Mouse (Mus musculus): ENCODE data around the gene Tmem9. TPM values are rescaled to one million over a fixed set of nuclear protein-coding genes. Genes with fewer than 3 reads are reported as not detected.

Tmem9 gene
- total RNA-seq, 2 experiments from 2014 or later, result 2.5 to 2.8 TPM

DNA sequence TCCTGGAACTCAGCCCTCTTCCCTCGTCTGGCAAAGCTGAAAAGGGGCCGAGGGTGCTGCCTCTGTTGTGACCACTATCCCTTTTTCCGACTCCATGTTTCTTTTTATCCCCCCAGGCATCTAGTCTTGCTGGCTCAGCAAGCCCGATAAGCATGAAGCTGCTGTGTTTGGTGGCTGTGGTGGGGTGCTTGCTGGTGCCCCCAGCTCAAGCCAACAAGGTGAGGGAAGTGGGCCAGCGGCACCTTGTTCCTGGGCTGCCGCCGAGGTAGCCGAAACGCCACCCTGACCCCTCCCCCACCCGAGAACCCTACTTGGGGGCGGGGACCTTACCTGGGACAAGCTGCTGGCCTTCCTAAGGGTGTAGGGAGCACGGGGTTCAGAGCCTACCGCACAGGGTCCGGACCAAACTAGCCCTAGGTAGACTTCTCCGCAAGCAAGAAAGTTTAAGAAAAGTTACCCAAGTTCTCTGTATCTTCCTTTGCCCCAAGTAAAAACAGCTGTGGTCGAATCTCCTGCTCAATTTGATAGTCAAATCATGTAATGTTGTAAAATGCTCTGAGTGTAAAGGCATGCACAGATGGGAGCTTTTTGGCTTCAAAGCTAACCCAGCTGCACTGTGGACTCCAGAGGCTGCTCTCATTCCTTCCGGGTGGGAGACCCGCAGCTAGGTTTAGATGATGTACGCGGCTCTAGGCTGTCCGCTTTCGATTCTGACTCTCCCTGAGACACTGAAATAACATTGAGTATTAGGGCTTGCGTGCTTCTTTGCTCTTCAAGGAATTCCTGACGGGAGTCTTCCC lies 10.6 kb downstream of the Tmem9 start:
- ATAC-seq (ENCODE audit: poor library complexity, severe bottlenecking), result 0 out of 2 replicates have a peak, but pooled peaks have one; percentile 6

DNA sequence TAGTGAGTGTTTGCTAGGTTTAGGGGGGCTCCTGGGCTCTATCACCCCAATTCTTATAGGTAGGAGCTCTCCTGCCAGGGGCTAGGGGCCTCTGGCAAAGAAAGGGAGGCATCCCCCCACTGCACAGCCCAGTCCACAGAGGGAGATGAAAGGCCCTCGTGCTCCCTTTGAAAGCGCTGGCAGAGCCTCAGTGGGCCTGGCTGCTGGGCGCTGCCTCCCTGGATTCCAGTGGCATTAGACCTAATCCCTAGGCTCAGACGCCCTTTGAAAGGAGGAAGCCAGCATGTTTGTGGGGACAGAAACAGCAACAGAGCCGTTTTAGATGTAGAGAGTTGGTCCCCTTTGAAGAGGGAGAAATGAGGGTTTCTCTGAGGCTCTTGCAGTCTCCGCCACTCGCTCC lies 22.3 kb downstream of the Tmem9 start:
- no peak for ATAC-seq (ENCODE audit: poor library complexity, severe bottlenecking)

DNA sequence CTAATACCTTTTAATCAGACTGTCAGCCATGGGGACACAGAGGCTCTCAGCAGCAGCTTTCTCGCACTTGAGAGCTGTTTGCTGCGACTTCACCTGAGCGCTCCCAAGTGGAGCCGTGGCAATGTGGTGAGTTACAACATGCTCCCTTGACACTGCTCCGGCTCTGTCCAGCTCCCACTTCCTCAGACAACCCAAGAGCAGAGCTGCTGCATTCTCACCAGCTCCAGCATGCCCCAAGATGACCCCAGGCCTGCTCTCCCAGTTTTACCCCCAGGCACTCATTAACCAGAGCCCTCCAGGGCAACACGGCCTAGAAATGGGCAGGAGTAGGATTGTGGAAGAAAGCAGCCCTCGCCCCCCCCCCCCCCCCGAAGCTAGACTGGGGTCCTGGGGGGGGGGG lies 23.7 kb downstream of the Tmem9 start:
- no peak for ATAC-seq (ENCODE audit: poor library complexity, severe bottlenecking)

DNA sequence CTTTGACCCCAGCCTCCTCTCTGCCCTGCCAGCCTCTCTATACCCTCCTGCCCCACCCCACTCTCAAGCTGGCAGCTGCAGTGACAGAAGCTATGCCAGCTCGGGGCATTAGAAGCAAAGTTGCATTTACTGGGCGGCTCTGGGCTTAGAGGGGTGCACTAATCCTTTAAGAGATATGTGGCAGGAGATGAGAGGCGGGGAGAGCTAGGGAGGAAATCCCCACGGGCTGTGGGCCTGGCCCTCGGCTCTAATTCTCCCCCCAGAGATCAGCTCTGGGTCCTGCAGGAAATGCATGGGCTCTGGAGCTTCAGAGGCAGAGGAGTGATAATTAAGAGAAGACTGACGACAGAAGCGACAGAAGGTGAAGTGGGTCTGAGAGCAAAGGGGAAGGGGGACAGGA lies 25.0 kb downstream of the Tmem9 start:
- ATAC-seq (ENCODE audit: poor library complexity, severe bottlenecking), result no peak

DNA sequence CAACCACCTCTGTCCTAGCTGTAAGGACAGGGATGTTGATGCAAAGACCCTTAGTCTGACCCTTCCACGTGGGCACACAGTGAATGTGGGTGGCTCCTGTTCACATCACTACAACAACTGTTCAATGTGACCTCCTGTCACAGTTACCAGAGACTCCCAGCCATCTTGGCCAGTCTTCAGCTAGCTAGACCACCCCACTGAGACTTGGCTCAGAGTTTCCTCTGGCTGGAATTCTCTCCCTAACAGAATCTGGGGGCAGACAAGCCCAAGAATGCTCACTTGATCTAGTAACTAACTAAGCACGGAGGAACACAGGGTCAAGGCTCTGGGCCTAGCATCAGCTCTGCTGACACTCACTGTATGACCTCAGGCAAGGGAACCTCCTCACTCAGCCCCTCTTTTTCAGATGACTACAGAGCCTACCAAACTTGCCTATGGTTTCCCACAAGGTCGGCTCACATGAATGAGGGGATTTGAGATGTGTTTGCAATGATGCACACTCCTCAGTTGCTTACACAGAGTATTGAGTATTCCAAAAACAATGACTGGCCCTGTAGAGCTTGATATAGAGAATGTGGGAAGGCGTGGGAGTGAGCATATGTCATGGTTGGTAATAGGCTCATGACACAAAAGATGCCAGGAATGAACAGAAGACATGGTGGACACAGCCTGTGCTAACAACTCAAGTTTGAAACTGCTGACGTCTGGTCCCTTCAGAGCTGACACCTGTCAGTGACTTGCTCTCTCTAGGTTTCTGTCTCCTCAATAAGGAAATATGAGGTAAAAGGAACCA lies 31.0 kb downstream of the Tmem9 start:
- ATAC-seq (ENCODE audit: poor library complexity, severe bottlenecking), result no peak

DNA sequence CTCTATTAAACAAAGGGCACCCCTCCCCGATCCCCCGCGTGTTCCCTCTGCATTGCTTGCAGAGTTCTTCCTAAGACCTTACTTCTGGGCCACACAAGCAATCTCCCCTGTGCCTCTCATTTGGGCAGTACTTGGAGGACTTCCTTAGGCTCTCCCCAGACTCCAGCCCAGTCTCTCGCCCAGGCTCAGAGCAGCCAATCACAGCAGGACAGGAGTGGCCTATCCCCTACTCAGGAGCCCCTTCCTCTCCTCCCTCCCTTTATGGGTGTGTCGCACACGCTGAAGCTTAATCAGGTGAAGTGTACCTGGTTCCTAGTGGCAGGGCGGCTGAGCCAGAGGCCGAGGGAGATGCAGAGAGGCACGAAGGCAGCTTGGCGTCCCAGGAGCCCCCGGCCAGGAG lies 32.5 kb downstream of the Tmem9 start:
- ATAC-seq (ENCODE audit: poor library complexity, severe bottlenecking), result no peak

DNA sequence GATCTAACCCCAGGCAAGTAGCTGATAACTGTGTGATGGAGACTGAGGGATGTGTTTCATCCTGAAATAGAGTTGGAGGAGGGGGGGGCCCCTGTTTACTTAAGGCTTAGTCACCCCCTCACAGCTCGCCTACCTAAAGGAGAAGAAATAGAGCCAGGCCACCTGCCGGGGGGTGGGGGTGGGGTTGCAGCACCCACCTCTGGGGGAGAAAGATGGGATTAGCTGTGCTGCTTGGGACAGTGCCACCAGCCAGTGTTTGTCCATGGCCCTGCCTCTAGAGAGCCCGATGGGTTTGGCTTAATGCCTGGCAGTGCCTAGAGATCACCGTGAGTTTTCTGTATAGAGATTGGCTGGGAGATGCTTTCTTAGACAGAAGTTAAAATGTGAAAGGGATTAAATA lies 32.9 kb downstream of the Tmem9 start:
- ATAC-seq (ENCODE audit: poor library complexity, severe bottlenecking), result no peak

DNA sequence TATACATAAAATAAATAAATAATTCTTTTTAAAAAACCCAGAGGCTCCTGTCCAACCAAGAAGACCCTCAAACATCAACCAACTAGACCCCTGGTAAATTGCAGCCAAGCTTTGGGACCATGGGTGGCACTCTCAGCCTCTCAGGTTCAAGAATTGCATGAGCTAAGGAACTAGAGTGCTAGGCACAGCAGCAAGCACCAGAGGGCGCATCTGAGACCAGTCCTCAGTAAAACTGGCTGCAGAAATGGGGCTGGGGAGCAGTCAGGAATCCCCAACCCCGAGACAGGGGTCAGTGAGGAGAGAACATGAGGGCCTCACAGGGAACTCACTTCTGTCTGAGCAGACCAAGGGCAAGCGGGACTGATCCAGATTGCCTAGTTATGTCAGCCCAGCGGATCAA lies 37.8 kb downstream of the Tmem9 start:
- ATAC-seq (ENCODE audit: poor library complexity, severe bottlenecking), result peak; percentile 74

DNA sequence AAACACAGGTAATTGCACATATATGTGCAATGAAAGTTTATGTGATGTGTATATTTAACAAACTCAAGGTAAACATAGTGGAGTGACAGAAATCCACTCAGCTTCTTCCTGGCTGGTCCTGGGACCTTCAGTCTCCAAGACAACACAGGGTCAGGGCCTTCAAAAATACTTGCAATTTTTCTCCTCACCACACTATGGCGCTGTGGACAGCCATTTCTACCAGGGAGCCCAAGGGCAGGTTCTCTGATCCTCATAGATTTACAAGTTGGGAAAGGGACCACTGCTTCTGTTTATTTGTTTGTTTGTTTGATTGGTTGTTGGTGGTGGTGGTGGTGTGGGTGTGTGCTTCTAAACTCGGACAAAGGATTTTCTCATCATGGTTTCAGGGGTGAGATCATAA lies 39.5 kb downstream of the Tmem9 start:
- 0 out of 2 replicates have a peak, but pooled peaks have one; percentile 38 for ATAC-seq (ENCODE audit: poor library complexity, severe bottlenecking)

DNA sequence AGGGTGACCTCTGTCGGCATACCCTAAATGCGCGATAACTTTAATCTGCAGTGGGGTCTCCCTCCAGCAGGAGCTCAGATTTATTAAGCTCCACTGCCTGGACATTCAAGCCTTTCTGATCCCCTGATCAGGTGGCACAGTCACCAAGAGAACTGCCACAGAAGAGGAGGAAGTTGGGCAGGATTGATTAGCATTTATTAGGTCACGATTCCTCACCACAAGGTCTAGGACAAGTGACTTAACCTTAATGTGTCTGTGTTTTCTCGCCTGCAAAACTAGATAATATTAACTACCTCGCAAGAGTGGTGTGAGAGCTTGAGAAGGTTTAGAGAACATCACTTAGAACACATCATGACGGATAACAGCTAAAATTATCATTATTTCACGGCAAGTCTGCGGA lies 39.9 kb downstream of the Tmem9 start:
- no peak for ATAC-seq (ENCODE audit: poor library complexity, severe bottlenecking)

DNA sequence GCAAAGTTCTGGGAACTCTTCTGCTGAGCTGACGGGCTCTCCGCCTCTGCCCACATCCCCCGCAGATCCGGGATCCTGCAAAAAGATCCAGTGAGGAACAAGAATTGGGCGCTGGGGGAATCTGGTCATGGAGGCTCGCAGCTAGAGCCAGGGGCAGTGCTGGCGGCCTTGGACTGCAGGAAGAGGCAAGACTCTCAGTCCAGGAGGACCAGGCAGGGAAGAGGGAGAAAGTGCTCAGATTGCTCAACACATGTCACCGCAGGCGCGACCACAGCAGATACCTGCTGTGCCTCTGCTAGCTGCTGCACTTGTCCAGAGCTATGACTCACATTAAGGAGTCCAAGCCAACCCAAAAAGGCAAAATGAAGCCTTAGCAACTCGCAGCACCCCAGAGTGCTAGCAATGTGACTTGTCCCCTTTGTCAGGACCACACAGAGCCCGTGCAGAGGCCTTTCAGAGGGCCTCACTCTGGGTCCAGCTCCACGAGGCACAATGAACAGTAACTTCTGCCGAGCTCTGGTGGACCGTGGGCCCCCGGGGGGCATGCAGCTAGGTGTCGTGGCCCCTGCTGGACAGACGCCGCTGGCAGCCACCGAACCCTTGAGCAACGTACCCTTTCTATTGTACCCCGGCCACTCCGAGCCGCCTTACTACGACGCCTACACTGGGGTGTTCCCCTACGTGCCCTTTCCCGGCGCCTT lies 42.5 kb downstream of the Tmem9 start, which contains the start of gene Ascl5:
TSS of gene Ascl5 (plus strand) at position 493 of the 701 bp plus-strand sequence.
- peak; percentile 27; the same call in 1 of the 2 replicates for ATAC-seq (ENCODE audit: poor library complexity, severe bottlenecking)

DNA sequence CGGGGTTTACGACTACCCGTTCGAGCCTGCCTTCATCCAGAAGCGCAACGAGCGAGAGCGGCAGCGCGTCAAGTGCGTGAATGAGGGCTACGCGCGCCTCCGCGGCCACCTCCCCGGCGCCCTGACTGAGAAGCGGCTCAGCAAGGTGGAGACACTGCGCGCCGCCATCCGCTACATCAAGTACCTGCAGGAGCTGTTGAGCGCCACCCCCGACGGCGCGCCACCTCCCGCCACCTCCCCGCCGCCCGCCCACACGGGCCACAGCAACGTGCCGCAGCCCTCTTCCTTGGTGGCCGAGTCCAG lies 43.0 kb downstream of the Tmem9 start:
- 0 out of 2 replicates have a peak, but pooled peaks have one; percentile 17 for ATAC-seq (ENCODE audit: poor library complexity, severe bottlenecking)

DNA sequence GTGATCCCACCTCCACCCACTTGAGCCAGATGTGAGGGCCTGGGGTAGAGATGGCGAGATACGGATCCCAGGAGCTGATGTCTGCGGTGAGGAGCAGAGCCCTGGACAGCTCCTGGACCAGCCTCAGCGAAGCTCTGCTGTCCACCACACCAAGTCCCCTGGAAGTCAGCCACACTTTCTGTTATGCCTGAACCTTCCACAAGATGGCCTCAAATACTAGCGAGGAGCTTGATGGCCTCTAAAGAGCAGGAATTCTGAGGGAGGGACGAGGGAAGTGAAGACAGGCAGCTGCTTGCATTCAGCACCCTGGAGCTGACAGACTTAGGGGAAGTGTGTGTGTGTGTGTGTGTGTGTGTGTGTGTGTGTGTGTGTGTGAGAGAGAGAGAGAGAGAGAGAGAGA lies 43.5 kb downstream of the Tmem9 start:
- peak; percentile 36; the same call in 1 of the 2 replicates for ATAC-seq (ENCODE audit: poor library complexity, severe bottlenecking)

DNA sequence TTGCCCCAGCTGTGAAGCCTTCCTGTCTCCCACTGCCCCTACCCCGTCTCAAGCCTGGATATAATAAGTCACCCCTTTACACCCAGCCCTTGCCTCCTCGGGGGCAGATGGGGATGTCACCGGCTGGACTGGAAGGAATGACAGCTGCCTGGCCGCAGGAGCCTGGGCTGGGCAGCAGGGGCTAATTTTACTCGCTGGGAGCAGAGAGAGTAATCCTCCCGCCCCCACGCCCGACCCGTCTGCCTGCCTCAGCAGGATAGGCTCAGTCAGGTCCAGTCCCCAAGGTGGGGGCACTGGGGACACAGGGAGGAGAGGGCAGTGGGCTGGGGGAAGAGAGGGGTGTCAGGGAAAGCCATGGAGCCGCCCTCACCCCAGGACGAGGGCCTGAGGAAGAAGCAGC lies 44.6 kb downstream of the Tmem9 start, which contains the start of gene Cacna1s:
TSS of gene Cacna1s (plus strand) at position 204 of the 400 bp plus-strand sequence.
- ATAC-seq (ENCODE audit: poor library complexity, severe bottlenecking), result no peak

DNA sequence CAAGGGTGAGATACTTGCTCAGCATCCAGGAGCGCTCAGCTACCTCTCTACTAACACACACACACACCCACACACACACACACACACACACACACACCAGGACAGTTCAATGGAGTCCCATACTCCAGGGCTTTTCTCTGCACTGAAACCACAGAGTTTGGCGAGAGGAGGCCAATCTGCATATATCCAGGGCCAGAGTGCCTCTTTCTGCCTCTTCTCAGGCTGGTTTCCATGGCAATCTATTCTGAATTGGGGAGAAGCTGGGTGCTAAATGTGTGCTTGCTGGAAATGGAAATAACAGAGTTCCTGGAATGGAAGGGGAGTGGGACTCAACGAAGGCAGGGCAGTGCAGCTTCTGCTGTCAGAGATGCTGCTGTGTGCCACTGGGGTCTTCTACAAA lies 47.8 kb downstream of the Tmem9 start:
- ATAC-seq (ENCODE audit: poor library complexity, severe bottlenecking), result no peak

DNA sequence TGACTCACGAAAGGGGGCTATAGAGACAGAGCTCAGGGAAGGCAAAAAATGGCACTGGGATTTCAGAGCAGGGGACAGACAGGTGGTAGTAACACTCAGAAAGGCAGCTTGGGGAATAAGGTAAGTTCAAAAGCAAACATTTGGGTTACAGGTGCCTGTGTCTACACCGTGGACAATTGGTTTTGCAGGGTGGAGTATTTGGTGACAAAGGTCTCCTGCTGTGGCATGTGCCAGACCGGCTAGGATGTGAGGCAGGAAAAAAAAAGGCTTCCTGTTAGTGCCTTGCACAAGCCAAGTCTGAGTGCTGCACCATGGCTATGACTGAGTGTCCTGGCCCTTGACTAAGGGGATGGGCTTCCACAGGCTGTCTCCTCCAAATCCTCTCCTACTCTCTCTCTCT lies 50.6 kb downstream of the Tmem9 start:
- ATAC-seq (ENCODE audit: poor library complexity, severe bottlenecking), result no peak

DNA sequence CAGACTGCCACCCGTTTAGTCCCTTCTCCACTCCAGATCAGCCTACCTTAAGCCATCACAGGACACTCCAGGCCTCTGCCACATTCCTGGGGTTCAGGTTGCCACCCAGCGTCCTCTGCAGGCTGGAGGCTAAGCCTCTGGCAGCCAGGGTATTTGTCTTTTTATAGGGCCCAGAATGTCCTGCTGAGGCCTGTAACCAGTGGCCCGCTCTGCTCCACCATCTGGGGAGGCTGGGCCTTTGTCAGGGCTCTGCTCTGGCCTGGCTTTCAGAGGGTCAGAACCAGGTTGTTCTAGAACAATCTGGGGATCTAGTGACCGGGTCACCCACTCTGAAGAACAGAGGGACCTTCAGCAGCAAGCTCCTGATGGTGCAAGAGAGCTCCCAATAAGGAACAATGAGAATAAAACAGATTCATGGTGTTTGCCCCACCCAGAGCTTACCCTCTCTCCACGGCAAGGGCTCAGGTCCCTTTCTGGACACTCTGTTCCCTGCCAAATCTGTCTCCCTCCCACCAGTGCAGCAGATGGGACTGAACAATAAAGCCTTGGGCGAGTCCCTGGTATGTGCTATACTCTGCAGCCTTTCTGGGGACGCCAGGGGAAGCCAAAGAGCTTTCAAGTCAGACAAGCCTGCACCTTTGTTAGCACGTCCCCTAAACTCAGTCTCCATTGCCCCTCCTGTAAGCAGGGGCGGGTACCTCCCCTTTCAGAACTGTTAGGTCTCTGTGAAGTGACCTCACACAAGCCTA lies 53.3 kb downstream of the Tmem9 start:
- ATAC-seq (ENCODE audit: poor library complexity, severe bottlenecking), result no peak

DNA sequence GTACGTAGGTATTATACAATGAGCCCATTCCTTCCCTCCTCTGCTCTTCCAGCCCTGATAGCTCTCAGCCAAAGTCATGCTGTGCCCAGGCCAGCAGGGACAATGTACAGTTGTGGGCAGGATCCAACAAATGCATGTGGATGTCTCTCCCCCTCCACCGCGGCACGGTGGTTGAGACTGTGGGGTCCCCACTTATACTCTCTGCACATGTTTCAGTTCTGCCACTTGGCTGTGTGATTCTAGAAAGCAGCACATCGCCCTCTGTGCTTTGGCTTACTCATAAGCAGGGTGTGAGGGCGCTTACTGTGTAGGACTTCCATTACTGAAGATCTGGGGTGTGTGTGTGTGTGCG lies 53.8 kb downstream of the Tmem9 start:
- ATAC-seq (ENCODE audit: poor library complexity, severe bottlenecking), result no peak

DNA sequence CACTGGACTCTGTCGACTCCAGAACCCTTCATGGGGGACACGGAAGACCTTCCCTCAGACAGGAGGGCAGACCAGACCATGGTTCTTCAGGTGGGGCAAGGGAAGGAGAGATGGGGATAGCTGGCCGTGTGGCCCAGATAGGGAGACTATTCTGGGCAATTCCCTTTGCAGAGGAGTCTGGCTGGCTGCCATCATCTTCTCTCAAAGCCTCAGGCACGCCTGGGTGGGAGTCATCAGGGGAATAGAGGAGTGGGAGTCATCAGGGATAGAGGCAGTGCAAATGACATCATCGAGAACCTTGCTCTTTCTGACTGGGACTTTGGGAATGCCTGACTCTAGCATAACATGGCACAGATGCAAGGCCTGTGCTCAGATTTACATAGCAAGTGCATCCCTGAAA lies 56.0 kb downstream of the Tmem9 start:
- ATAC-seq (ENCODE audit: poor library complexity, severe bottlenecking), result no peak

DNA sequence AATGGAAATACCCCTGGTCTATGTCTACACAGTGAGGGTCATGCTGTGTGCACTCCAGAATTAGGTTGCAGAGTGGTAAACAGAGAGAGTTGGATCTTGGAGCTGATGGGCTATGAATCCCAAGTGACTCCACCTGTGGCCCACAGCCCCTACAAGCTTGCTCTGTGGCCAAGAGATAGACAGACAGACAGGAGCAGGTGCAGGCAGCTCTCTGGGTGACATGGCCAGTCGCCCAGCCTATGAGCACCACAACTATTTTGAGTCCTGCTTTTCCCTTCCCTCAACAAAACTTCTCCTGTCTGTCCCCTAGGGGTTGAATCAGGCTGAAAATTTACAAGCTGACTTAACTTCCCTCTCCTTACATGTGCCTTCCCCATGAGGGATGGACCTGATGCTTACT lies 58.7 kb downstream of the Tmem9 start:
- no peak for ATAC-seq (ENCODE audit: poor library complexity, severe bottlenecking)

DNA sequence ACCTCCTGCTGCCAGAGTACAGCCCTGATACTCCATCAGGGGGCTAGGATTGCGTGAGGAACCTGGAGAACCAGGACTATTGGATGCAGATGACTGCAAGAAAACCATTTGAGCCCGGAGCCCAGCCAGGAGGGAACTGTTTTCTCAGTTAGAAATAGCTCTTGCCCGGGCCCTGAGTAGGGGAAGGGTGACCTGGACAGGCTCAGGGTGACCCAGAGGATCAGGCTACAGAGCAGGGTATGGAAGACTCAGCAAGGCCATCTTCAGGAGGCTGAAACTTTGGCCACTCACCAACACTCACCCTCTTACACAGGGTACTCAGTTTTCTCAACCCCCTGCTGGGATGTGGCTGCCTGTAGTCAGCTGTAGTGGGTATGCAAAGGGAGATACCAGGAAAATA lies 59.6 kb downstream of the Tmem9 start:
- ATAC-seq (ENCODE audit: poor library complexity, severe bottlenecking), result no peak

Data from megakaryocyte, adult 5-6 weeks (primary cell).